Mouse (Mus musculus): ENCODE data around the gene Larp6.

The Larp6 gene

GRCm38 (mm10) chr9:60759436-60760007 is 46.7 kb downstream of the Larp6 start:
- no peak for DNase-seq (ENCODE audit: low spot score in 2 of 2)

- DNase-seq (ENCODE audit: low spot score in 2 of 2): no peak
These were observed 52.4 kb downstream of the Larp6 start for GRCm38 (mm10) chr9:60765181-60765580.

GRCm38 (mm10) chr9:60768393-60768792 is 55.6 kb downstream of the Larp6 start:
- DNase-seq (ENCODE audit: low spot score in 2 of 2): no peak

DNA sequence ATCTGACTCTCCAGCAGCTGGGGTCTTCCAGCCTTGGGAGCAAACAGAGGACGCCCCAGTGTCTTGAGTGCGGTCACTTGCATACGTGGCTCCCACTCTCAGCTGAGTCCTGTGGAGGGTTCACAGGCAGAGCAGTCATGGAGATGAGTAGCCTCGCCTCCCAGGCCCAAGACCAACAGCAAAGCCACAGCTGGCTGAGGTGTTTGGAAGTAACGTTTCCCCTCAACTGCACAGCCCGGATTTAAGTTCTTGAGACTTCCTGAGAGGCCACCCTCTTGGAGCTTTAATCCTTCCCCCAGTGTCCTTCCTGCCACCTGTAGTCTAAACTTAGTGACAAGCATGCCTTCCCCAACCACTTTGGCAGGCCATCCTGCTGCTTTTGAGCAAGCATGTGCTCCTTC is 56.9 kb downstream of the Larp6 start:
- peak; percentile 45 to 49 for DNase-seq (ENCODE audit: low spot score in 2 of 2)

DNA sequence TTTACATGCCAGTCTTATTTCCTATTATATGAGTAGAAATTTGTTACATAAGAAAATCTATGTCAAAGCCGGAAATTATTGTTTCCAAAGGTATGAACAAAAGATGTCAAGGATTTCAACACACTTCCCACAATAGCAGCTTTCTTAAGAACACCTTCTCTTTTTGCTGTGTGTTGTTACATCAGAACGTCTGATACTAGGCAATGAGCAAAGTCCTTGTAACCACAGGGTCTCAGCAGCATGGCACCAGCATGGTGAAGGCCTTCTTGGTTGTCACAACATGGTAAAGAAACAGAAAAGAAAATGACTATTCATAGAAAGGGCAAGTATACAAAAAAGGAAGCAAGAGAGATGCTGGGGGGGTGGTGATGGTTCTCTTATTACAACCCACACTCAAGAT is 60.9 kb downstream of the Larp6 start:
- no peak for DNase-seq (ENCODE audit: low spot score in 2 of 2)

- no peak for DNase-seq (ENCODE audit: low spot score in 2 of 2)
These were observed 64.1 kb downstream of the Larp6 start for GRCm38 (mm10) chr9:60776899-60777298.

GRCm38 (mm10) chr9:60782057-60782789 is 69.4 kb downstream of the Larp6 start:
- DNase-seq (ENCODE audit: low spot score in 2 of 2): no peak

GRCm38 (mm10) chr9:60785069-60785468 is 72.3 kb downstream of the Larp6 start:
- no peak for DNase-seq (ENCODE audit: low spot score in 2 of 2)

DNA sequence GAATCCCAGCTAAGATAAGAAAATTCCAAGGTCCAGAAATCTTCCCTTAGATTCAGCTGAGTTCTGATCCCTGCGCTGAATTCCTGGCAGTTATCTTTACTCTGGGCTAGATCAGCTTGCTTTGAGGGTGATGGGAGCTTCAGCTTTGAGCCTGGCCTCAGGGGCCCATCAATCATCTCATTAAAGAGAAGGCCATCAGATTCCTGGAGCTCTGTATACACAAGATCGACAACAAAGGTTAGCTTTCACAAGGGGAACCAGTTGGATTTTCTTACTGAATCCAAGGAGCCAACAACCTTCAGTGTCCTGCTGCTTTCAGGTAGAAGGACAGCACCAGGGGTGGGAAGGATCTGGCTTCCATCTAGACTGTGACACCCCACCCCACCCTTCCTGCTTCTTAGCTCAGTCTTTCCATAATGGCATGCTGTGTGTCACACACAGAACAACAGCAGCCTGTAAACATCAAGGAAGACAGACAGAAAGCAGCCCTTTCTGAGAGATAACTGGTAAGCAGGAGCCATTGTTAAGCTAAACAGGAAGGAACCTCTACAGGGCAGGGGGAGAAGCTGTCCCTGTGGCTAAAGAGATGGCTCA is 74.8 kb downstream of the Larp6 start:
- DNase-seq (ENCODE audit: low spot score in 2 of 2): no peak
